Mouse (Mus musculus): ENCODE results near the gene Plekhg4. TPM values are rescaled to one million over a fixed set of nuclear protein-coding genes. Genes with fewer than 3 reads are reported as not detected.

Plekhg4 gene
- polyA plus RNA-seq, 1 experiment from 2014 or later = 0.49 TPM

- no peaks in the 10 kb centered on the region for H3K9me3 ChIP-seq (replicated peaks)
- peaks cover 35% of the 10 kb centered on the region for H3K36me3 ChIP-seq
- H3K27me3 ChIP-seq (ENCODE audit: low read depth, poor library complexity, severe bottlenecking) = peaks cover 36% of the 10 kb centered on the region
- DNase-seq (ENCODE audit: low spot score) = peak; percentile 45
- no peak overlapping the region for H3K27ac ChIP-seq (replicated peaks)
- H3K4me3 ChIP-seq = no peak overlapping the region
- 54% methylated on average over 26 of the region's 26 CpGs for WGBS
- peaks cover 40% of the 10 kb centered on the region for H3K4me1 ChIP-seq
Measured at GRCm38 (mm10) chr8:105355179-105356024, 17.7 kb upstream of the Plekhg4 start.

GRCm38 (mm10) chr8:105356681-105357080, 16.4 kb upstream of the Plekhg4 start:
- no peak overlapping the region for H3K4me3 ChIP-seq
- no peak for DNase-seq (ENCODE audit: low spot score)
- peaks cover 37% of the 10 kb centered on the region for H3K4me1 ChIP-seq
- H3K27me3 ChIP-seq (ENCODE audit: low read depth, poor library complexity, severe bottlenecking) = peaks cover 27% of the 10 kb centered on the region
- H3K9me3 ChIP-seq (replicated peaks) = no peaks in the 10 kb centered on the region
- peaks cover 35% of the 10 kb centered on the region for H3K36me3 ChIP-seq
- 87% methylated on average over 14 of the region's 14 CpGs for WGBS
- H3K27ac ChIP-seq (replicated peaks) = no peak overlapping the region

GRCm38 (mm10) chr8:105359208-105359607, 13.9 kb upstream of the Plekhg4 start:
- 71% methylated on average over 15 of the region's 15 CpGs for WGBS
- Histone ChIP-seq H3K4me1 (peaks cover 33% of the 10 kb centered on the region), H3K36me3 (peaks cover 40% of the 10 kb centered on the region), H3K27ac (replicated peaks) (no peak overlapping the region), H3K4me3 (no peak overlapping the region), H3K9me3 (replicated peaks) (no peaks in the 10 kb centered on the region), H3K27me3 (ENCODE audit: low read depth, poor library complexity, severe bottlenecking) (peaks cover 21% of the 10 kb centered on the region)
- DNase-seq (ENCODE audit: low spot score) = no peak

GRCm38 (mm10) chr8:105359646-105360045, 13.4 kb upstream of the Plekhg4 start:
- Histone ChIP-seq H3K4me1 (peaks cover 30% of the 10 kb centered on the region), H3K27ac (replicated peaks) (no peak overlapping the region), H3K27me3 (ENCODE audit: low read depth, poor library complexity, severe bottlenecking) (peaks cover 21% of the 10 kb centered on the region), H3K4me3 (no peak overlapping the region), H3K36me3 (peaks cover 44% of the 10 kb centered on the region), H3K9me3 (replicated peaks) (no peaks in the 10 kb centered on the region)
- no peak for DNase-seq (ENCODE audit: low spot score)
- WGBS = 43% methylated on average over 4 of the region's 4 CpGs

GRCm38 (mm10) chr8:105361751-105362702, 11.0 kb upstream of the Plekhg4 start:
- H3K9me3 ChIP-seq (replicated peaks) = no peaks in the 10 kb centered on the region
- WGBS = 89% methylated on average over 12 of the region's 12 CpGs
- peaks cover 8% of the 10 kb centered on the region for H3K27me3 ChIP-seq (ENCODE audit: low read depth, poor library complexity, severe bottlenecking)
- H3K4me3 ChIP-seq = no peak overlapping the region
- H3K27ac ChIP-seq (replicated peaks) = no peak overlapping the region
- H3K4me1 ChIP-seq = peaks cover 18% of the 10 kb centered on the region
- no peak for DNase-seq (ENCODE audit: low spot score)
- peaks cover 40% of the 10 kb centered on the region for H3K36me3 ChIP-seq

- DNase-seq (ENCODE audit: low spot score) = no peak
- 77% methylated on average over 2 of the region's 2 CpGs for WGBS
Measured at GRCm38 (mm10) chr8:105367107-105367506, 6.0 kb upstream of the Plekhg4 start.

GRCm38 (mm10) chr8:105372473-105372872, 601 bp upstream of the Plekhg4 start:
- Histone ChIP-seq H3K27me3 (ENCODE audit: low read depth, poor library complexity, severe bottlenecking) (peaks cover 18% of the 10 kb centered on the region; the same call in 1 of the 2 replicates), H3K9me3 (replicated peaks) (peaks cover 10% of the 10 kb centered on the region; the same call in 1 of the 2 replicates), H3K4me1 (peaks cover 12% of the 10 kb centered on the region), H3K36me3 (peaks cover 14% of the 10 kb centered on the region), H3K4me3 (no peak overlapping the region), H3K27ac (replicated peaks) (no peak overlapping the region)
- DNase-seq (ENCODE audit: low spot score) = no peak
- WGBS = 77% methylated on average over 9 of the region's 9 CpGs

More at GRCm38 (mm10) chr8:105367107-105367506, 6.0 kb upstream of the Plekhg4 start:
- no peaks in the 10 kb centered on the region for H3K9me3 ChIP-seq (replicated peaks)
- H3K4me3 ChIP-seq = no peak overlapping the region
- no peak overlapping the region for H3K27ac ChIP-seq (replicated peaks)
- no peaks in the 10 kb centered on the region for H3K27me3 ChIP-seq (ENCODE audit: low read depth, poor library complexity, severe bottlenecking)
- peaks cover 50% of the 10 kb centered on the region for H3K36me3 ChIP-seq
- no peaks in the 10 kb centered on the region for H3K4me1 ChIP-seq

GRCm38 (mm10) chr8:105374513-105374966, 1.5 kb downstream of the Plekhg4 start:
- peak overlapping the region; percentile 46 for H3K4me3 ChIP-seq
- peak; percentile 49 for DNase-seq (ENCODE audit: low spot score)
- WGBS = 27% methylated on average over 33 of the region's 33 CpGs
- peaks cover 10% of the 10 kb centered on the region; the same call in 1 of the 2 replicates for H3K9me3 ChIP-seq (replicated peaks)
- peaks cover 18% of the 10 kb centered on the region; the same call in 1 of the 2 replicates for H3K27me3 ChIP-seq (ENCODE audit: low read depth, poor library complexity, severe bottlenecking)
- peaks cover 15% of the 10 kb centered on the region for H3K4me1 ChIP-seq
- H3K27ac ChIP-seq (replicated peaks) = peak overlapping the region; percentile 42; the same call in 1 of the 2 replicates
- no peaks in the 10 kb centered on the region for H3K36me3 ChIP-seq

- no peak overlapping the region for H3K4me3 ChIP-seq
- WGBS = 85% methylated on average over 19 of the region's 19 CpGs
- peaks cover 9% of the 10 kb centered on the region; the same call in 1 of the 2 replicates for H3K27me3 ChIP-seq (ENCODE audit: low read depth, poor library complexity, severe bottlenecking)
- H3K4me1 ChIP-seq = peaks cover 15% of the 10 kb centered on the region
- DNase-seq (ENCODE audit: low spot score) = no peak
- H3K36me3 ChIP-seq = no peaks in the 10 kb centered on the region
- H3K27ac ChIP-seq (replicated peaks) = no peak overlapping the region
- H3K9me3 ChIP-seq (replicated peaks) = peaks cover 10% of the 10 kb centered on the region; the same call in 1 of the 2 replicates
Measured at GRCm38 (mm10) chr8:105378673-105379072, 5.6 kb downstream of the Plekhg4 start.

- WGBS = 87% methylated on average over 12 of the region's 12 CpGs
Measured at GRCm38 (mm10) chr8:105380308-105380707, 7.2 kb downstream of the Plekhg4 start.

GRCm38 (mm10) chr8:105384070-105384469, 11.0 kb downstream of the Plekhg4 start:
- H3K36me3 ChIP-seq = no peaks in the 10 kb centered on the region
- no peaks in the 10 kb centered on the region for H3K27me3 ChIP-seq (ENCODE audit: low read depth, poor library complexity, severe bottlenecking)
- H3K27ac ChIP-seq (replicated peaks) = no peak overlapping the region
- no peak overlapping the region for H3K4me3 ChIP-seq
- 92% methylated on average over 2 of the region's 2 CpGs for WGBS
- no peaks in the 10 kb centered on the region; the same call in 1 of the 2 replicates for H3K4me1 ChIP-seq
- no peak for DNase-seq (ENCODE audit: low spot score)
- H3K9me3 ChIP-seq (replicated peaks) = no peaks in the 10 kb centered on the region

More at GRCm38 (mm10) chr8:105380308-105380707, 7.2 kb downstream of the Plekhg4 start:
- Histone ChIP-seq H3K27ac (replicated peaks) (0 out of 2 replicates have a peak overlapping the region, but pooled peaks have one; percentile 6), H3K9me3 (replicated peaks) (peaks cover under 1% of the 10 kb centered on the region; the same call in 1 of the 2 replicates), H3K4me1 (peaks cover 5% of the 10 kb centered on the region; the same call in 1 of the 2 replicates), H3K36me3 (no peaks in the 10 kb centered on the region), H3K27me3 (ENCODE audit: low read depth, poor library complexity, severe bottlenecking) (no peaks in the 10 kb centered on the region), H3K4me3 (no peak overlapping the region)
- DNase-seq (ENCODE audit: low spot score) = no peak

GRCm38 (mm10) chr8:105387151-105387550, 14.1 kb downstream of the Plekhg4 start:
- no peak overlapping the region for H3K4me3 ChIP-seq
- H3K4me1 ChIP-seq = no peaks in the 10 kb centered on the region; the same call in 1 of the 2 replicates
- no peaks in the 10 kb centered on the region for H3K27me3 ChIP-seq (ENCODE audit: low read depth, poor library complexity, severe bottlenecking)
- H3K27ac ChIP-seq (replicated peaks) = no peak overlapping the region
- H3K36me3 ChIP-seq = no peaks in the 10 kb centered on the region
- WGBS = 73% methylated on average over 1 of the region's 1 CpGs
- DNase-seq (ENCODE audit: low spot score) = no peak
- no peaks in the 10 kb centered on the region for H3K9me3 ChIP-seq (replicated peaks)
